Mouse (Mus musculus) left cerebral cortex, postnatal 10 days (tissue): ENCODE measurements at regions not wholly inside any gene's neighbourhood (a gene's known extent, or its start where the extent isn't known, plus 50 kb on each side); places are given as distances from the start of the nearest gene placed in this dataset.

Experiments
- DNase-seq, 2 experiments: peaks; one replicate each; pipeline ENCODE4 v3.0.0; 2021 to 2022; ENCODE audit warnings: low spot score in 2 of 2, mixed read lengths in 1 of 2; ENCODE audit errors: extremely low spot score in 1 of 2
- intact Hi-C: fragments of 180-260 bp; cut with DNase I; formaldehyde crosslinking; loops from one replicate; pipeline ENCODE4 v1.15.1; 2025

DNA sequence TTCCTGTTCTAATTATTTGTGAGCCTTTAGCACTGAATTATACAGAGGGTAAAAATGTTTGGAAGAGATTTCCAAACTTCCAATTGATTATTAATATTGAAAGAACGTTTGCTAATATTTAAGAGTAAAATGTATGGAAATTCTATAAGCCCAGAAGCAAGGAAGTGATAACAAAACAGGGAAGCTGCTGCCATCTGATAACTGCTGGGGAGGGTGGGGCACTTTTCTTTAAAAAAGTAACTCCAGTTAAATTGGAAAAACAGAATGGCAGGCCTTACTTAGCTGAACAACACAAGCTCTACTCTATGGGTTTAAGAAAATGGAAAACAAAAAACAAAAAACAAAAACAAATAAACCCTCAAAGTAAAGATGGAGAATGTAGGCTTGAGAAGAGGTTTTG, 1327.7 kb downstream of the Hace1 start:
- intact Hi-C loops, result no loop called here
- no peak for DNase-seq

DNA sequence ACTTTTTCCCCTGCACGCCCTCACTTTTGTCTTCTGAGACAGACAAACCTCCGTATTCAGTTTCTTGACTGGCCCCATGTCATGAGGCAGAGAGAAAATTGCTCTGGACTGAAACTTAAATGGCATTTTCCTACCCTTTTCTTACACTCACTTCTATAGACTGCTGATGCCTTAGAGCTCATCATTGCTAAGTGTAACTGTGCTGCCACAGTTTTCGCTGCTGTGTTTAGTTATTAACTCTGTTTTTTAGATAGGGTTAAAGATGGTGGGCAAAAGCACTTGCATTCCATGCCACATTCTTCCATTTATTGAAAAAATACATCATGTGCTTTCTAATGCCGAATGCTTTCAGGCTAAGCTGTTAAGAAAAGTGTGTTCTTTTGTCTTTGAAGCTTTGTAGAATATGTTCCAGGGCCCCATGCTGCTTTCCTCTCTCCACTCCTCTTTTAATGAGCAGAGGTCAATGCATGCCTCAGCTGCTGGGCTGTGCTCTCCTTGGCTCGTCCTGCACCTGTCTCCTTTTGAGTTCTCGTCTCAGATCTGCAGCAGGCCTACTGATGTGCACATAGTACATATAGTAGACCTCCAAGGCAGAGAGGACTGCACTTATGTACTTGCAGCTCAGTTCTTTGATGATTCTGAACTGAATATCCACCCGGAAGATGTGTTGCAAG, 1345.0 kb downstream of the Hace1 start:
- no peak for DNase-seq
- intact Hi-C loops, result no loop called here

DNA sequence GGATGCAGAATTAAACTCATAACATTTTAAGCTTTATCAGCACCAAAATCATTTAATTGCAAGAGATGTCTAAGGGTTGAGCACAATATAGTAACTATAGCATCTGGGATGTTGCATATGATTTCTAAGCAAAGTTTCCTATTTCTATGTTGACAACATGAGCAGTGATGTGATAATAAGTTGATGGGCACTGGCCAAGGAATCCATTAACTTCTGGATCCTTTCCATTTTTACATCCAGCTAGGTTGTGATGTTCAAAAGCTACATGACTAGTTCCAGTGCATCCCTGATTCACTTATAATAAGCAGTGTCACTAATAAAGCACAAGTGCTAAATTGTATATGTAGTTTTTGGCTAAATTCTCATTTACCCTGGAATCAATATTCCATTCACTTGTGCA, 1356.7 kb downstream of the Hace1 start:
- intact Hi-C loops, result no loop called here
- no peak for DNase-seq

DNA sequence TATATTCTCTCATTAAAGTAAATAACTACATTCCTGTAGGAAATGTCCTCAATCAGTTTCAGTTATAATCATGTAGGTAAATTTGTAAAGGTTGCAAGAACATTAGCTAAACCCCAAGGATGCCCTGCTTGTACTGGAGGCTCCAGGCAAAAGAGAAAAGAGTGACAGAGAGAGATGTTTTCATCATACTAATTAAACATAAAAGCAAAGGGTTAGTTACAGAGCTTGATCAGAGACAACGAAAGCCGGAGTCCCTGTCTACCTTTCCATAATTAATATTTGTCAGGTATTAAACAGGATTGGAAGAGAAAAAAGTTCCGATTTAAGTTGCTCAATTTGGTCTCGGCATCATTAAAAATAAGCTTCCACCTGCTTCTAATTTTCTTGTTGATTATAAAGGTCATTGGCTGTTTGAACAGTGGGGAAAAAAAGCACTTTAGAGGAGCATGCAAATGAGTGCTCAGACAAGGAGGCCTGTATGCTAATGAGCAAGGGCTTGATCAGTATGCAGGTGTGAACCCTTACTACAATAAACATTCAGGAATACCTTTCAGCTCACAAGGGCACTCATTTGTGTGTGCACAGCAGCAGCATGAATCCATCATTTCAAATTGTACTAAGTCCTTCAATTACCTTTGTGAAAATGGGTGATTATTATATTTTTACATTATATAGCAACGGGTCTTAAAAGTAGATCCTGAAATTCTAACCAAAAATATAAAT, 1358.8 kb downstream of the Hace1 start:
- intact Hi-C loops, result no loop called here
- DNase-seq, result no peak

DNA sequence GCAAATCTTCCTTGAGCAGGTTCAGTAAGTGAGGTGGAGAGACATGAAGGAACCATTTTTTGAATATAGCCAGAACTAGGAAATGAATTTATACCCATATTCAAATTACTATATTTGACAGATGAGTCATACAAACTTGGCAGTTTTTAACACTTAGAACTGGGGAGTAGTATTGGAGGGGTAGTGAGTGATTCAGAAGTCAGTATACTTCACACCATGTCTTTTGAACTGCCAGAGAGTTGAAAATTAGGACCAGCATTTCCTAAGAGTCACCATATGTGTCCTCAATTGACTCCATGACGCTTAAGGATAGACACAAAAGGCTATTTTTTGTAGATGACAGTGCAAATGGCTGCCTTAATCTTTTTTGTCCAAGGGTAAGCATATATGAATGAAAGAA, 1361.7 kb downstream of the Hace1 start:
- no peak for DNase-seq
- intact Hi-C loops, result no loop called here

DNA sequence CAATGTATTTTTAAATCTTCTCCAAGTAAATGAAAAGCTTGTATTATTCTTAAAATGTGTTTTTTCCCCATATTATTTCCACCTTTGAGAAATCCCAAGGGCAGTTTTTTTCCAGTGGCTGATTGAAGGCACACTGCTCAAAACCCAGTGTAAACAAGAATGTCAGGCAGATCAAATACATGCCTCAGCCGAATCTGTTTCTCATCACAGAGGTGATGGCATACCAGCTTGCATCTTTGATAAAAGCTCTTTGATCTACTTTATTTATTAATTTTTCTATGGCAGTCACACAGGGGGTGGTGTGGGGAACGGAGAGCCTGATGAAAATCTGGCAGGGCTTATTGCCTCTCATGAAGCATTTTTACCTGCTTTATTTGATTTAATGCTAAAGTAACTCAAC, 1362.2 kb downstream of the Hace1 start:
- intact Hi-C loops, result no loop called here
- no peak for DNase-seq

DNA sequence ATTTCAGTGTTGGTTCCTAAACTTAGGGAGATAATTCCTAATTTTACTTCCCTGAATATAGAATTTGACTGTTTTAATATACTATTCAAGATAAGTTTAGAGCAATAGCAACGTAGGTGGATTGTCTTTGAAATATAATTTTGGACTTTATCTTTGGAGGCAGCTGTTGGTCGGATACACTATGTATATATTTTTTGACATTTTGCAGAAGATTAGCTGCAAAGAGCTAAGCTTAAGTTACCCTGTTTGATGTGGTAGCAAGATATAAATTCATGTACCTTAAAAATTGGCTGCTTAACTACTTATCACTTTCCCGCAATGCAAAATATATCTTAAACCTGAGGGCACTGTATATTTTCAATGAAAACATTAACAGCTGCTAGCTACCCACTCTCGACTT, 1375.3 kb downstream of the Hace1 start:
- intact Hi-C loops, result no loop called here
- no peak for DNase-seq

DNA sequence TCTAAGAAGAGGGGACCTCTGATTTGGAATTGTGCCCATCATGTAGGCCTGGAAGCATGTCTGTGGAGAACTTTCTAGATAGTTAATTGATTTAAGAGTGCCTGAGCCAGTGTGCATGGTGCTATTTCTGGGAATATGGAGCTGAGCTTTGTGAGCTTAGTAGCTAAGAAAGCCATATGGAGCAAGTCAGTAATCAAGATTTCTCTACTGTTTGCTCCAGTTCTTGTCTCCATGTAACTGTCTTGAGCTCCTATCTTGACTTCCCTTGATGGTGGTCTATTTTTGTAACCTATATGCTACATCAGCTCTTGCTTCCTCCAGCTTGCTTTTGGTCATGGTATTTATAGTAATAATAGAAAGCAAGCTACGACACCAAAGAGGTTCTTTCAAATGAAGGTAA, 1377.1 kb downstream of the Hace1 start:
- intact Hi-C loops, result no loop called here

DNA sequence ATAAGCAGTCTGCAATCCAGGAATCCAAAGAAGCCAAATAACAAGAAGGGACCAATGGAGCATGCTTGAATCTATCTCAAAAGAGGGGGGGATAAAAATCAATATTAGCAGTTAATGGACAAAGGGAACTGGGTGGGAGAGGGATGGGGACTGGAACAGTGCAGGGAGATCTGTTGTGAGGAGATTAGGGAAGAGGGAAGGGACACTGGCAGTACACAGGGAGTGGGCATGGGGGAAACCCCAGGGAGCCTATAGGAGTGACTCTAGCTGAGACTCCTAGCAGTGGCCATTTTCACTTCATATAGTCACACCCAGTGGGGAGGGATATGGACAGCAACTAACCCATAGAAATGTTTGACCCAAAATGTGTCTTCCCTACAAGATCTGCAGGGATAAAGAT, 1402.8 kb downstream of the Hace1 start:
- no peak for DNase-seq
- intact Hi-C loops, result no loop called here

More for the DNA sequence above, 1377.1 kb downstream of the Hace1 start:
- DNase-seq, result no peak

DNA sequence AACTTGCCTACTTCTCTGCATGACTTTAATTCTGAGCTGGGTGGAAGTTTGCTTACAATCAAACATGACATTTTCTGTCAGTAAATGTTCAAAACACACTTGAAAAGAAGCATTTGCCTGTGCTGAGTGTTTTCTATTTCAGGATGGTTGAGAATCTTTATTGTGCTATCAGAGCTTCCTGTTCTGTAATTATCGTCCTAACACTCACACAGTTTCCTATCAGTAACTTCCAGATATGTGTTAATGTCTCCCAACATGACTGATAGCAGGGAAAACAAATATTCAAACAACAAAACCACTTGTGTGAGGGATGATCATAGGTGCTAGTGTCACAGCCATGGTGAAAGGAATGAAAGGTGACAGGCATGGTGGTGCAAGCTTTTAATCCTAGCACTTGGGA, 1422.1 kb downstream of the Hace1 start:
- intact Hi-C loops, result no loop called here
- no peak for DNase-seq

DNA sequence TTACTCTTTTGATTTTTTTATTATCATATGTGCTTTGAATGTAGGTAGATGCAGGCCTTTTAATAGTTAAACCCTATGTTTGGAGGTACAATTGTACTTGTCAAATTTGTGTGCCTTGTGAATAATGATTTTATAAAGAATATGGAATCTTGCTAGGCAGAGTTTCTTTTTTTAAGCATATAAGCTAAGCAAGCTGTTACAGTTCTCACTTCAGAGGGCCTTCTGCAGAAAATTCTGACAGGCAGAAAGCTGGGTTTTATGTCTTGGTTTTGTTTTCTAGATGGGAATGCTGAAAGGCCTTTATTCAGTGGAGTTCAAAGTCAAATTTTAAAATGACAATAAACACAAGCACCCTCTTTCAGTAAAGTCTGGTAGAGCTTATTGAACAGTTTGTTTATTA, 1451.1 kb downstream of the Hace1 start:
- DNase-seq, result peak in 1 of 2 experiments; percentile 4
- intact Hi-C loops, result no loop called here

DNA sequence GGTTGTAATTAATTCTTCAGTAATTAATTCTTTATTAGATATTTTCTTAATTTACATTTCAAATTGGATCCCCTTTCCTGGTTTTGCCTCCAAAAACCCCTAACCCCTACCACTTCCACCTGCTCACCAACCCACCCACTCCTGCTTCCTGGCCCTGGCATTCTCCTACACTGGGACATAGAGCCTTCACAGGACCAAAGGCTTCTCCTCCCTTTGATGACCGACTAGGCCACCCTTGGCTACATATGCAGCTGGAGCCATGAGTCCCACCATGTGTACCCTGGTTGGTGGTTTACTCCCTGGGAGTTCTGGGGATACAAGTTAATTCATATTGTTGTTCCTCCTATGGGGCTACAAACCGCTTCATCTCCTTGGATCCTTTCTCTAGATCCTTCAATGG, 1477.0 kb downstream of the Hace1 start:
- intact Hi-C loops, result no loop called here
- DNase-seq, result no peak

DNA sequence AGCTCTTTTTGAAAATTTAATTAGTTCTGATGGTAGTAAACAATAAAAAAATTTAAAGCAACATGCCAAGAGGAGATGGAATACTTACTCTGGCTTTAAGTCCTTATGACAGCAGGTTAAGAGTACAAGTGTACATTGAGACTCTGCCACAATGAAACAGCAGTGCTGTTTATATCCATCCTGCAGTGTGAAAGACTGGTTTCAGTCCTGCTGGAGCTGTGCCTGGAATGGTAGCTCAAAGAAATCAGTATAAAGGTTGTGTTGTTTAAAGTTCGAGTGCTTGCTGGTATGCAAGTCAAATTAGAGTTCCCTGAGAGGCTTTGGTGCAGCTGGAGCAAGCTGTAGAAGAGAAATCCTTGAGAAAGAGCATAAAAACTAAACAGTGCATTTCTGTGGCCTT, 1524.9 kb downstream of the Hace1 start:
- intact Hi-C loops, result no loop called here
- DNase-seq, result peak; percentile 33 to 50
